Mouse (Mus musculus) intestine, embryonic 14.5 days (tissue): ENCODE data around the gene Plpp6. TPM values are rescaled to one million over a fixed set of nuclear protein-coding genes. Genes with fewer than 3 reads are reported as not detected.

Experiments
- ATAC-seq: fragments of 200-750 bp; cut with Nextera tagmentation; replicated peaks from 2 replicates; pipeline ENCODE4 v1.8.0; 2017; ENCODE audit warnings: low read depth, moderate number of reproducible peaks, moderate TSS enrichment, moderate library complexity; ENCODE audit not compliant: low FRiP score, low TSS enrichment
- DNase-seq: peaks from one replicate; pipeline ENCODE4 v3.0.0-alpha.2; 2018; ENCODE audit warnings: low spot score
- H3K27ac ChIP-seq: fragments of 300-500 bp; sonication (generic); 2 replicates; pipeline ENCODE4 v1.5.1; 2014; ENCODE audit warnings: low read depth, mild to moderate bottlenecking, control low read depth
- H3K27me3 ChIP-seq: fragments of 300-500 bp; sonication (generic); replicated peaks from 2 replicates; pipeline ENCODE4 v1.6.1; 2014; ENCODE audit warnings: low read length, control low read depth; ENCODE audit not compliant: control insufficient read depth, insufficient read depth
- H3K36me3 ChIP-seq: fragments of 300-500 bp; sonication (generic); 2 replicates; pipeline ENCODE4 v1.6.1; 2014; ENCODE audit warnings: low read length, control low read depth; ENCODE audit not compliant: control insufficient read depth, insufficient read depth
- H3K4me1 ChIP-seq: fragments of 300-500 bp; sonication (generic); replicated peaks from 2 replicates; pipeline ENCODE4 v1.6.1; 2014; ENCODE audit warnings: low read length, control low read depth, mixed read lengths; ENCODE audit not compliant: control insufficient read depth, insufficient read depth
- H3K4me2 ChIP-seq: fragments of 300-500 bp; sonication (generic); 2 replicates; pipeline ENCODE4 v1.6.1; 2014; ENCODE audit warnings: low read length
- H3K4me3 ChIP-seq: fragments of 300-500 bp; sonication (generic); 2 replicates; pipeline ENCODE4 v1.5.1; 2014; ENCODE audit warnings: low read depth, low read length, control low read depth, mixed read lengths
- H3K9ac ChIP-seq: fragments of 300-500 bp; sonication (generic); 2 replicates; pipeline ENCODE4 v1.6.1; 2014; ENCODE audit warnings: mild to moderate bottlenecking, low read length
- H3K9me3 ChIP-seq: fragments of 300-500 bp; sonication (generic); 2 replicates; pipeline ENCODE4 v1.6.1; 2016; ENCODE audit warnings: low read length, control low read depth; ENCODE audit not compliant: control insufficient read depth
- WGBS: fragments of 180-500 bp; shearing (Covaris S2); extraction: QIAGEN DNeasy Blood & Tissue Kit; methylation state at CpG from one replicate; pipeline ENCODE4 v1.1.7; 2014; 5-methylcytosine and 5-hydroxymethylcytosine counted together
- polyA plus RNA-seq: library from polyadenylated mRNA; unstranded; fragments of >200 nt; fragmentation: Nextera tagmentation; extraction: Ambion mirVana; gene quantifications from 2 replicates; pipeline ENCODE4 v1.2.1, GENCODE M21; 2014

Plpp6 gene
- polyA plus RNA-seq, 1 experiment from 2014 or later = 13.5 TPM

GRCm38 (mm10) chr19:28940135-28940874 lies 23.4 kb upstream of the Plpp6 start:
- Histone ChIP-seq H3K9ac (no peak overlapping the region), H3K36me3 (no peaks in the 10 kb centered on the region), H3K4me1 (0 out of 2 replicates have a peak, but pooled peaks cover 6% of the 10 kb centered on the region), H3K9me3 (no peaks in the 10 kb centered on the region), H3K4me3 (no peak overlapping the region), H3K27ac (no peak overlapping the region), H3K27me3 (no peaks in the 10 kb centered on the region), H3K4me2 (no peak overlapping the region)
- WGBS = 58% methylated on average over 9 of the region's 9 CpGs
- no peak for ATAC-seq
- no peak for DNase-seq

- 72% methylated on average over 4 of the region's 4 CpGs for WGBS
- H3K27ac ChIP-seq = no peak overlapping the region
- ATAC-seq = no peak
- no peak for DNase-seq
- H3K9ac ChIP-seq = no peak overlapping the region
- H3K36me3 ChIP-seq = no peaks in the 10 kb centered on the region
- no peak overlapping the region for H3K4me3 ChIP-seq
- 0 out of 2 replicates have a peak, but pooled peaks cover 6% of the 10 kb centered on the region for H3K4me1 ChIP-seq
- H3K4me2 ChIP-seq = no peak overlapping the region
- no peaks in the 10 kb centered on the region for H3K27me3 ChIP-seq
- H3K9me3 ChIP-seq = no peaks in the 10 kb centered on the region
These were observed 22.5 kb upstream of the Plpp6 start for GRCm38 (mm10) chr19:28941271-28941670.

- no peak for DNase-seq
- Histone ChIP-seq H3K27ac (no peak overlapping the region), H3K4me2 (no peak overlapping the region), H3K36me3 (no peaks in the 10 kb centered on the region), H3K9me3 (no peaks in the 10 kb centered on the region), H3K27me3 (no peaks in the 10 kb centered on the region), H3K4me1 (no peaks in the 10 kb centered on the region), H3K9ac (no peak overlapping the region), H3K4me3 (no peak overlapping the region)
- 45% methylated on average over 4 of the region's 4 CpGs for WGBS
- ATAC-seq = no peak
These were observed 17.0 kb upstream of the Plpp6 start for GRCm38 (mm10) chr19:28946782-28947181.

GRCm38 (mm10) chr19:28947311-28947710 lies 16.4 kb upstream of the Plpp6 start:
- Histone ChIP-seq H3K27ac (no peak overlapping the region), H3K9me3 (no peaks in the 10 kb centered on the region), H3K36me3 (no peaks in the 10 kb centered on the region), H3K4me3 (no peak overlapping the region), H3K4me1 (no peaks in the 10 kb centered on the region), H3K4me2 (no peak overlapping the region), H3K9ac (no peak overlapping the region), H3K27me3 (no peaks in the 10 kb centered on the region)
- WGBS = 46% methylated on average over 2 of the region's 2 CpGs
- ATAC-seq = no peak
- DNase-seq = no peak

DNA sequence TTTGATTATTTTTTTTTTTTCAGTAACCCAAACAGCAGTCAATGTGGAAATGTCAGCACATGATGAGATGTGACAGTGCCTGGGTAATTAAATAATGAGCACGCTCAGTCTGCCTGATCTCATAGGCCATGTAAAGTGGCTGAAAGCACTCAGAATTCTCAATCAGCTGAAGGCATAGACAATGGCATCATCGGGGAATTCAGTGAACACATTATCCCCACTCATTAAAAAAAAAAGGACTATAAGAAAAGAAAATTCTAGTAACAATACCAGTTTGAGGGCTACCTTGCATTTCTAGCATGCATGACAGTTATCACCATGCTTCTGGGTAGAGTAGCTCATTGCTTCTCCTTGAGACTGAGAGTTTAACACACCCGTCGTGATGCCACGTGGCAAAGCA lies 12.5 kb upstream of the Plpp6 start:
- WGBS = 86% methylated on average over 5 of the region's 5 CpGs

DNA sequence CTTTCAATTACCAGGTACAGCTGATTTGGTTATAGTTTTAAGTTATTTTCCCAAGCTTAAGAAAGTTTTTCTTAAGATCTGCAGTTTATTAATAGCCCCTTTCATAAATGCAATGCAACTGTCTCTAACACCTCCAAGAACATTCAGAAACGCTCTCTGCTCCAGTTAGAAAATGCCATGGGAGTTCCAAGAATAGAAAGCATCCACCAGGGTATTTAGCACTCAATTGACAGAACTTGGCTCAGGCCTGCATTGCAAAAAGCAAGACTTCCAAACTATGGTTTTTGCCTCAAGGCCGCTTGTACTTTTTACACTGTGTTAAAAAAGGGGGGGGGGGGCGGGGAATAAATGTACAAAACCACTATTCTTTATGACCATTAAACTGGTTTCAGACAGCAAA lies 640 bp upstream of the Plpp6 start:
- ATAC-seq (no peak), DNase-seq (no peak)
- no peaks in the 10 kb centered on the region for H3K36me3 ChIP-seq
- H3K27me3 ChIP-seq = no peaks in the 10 kb centered on the region
- H3K4me3 ChIP-seq = no peak overlapping the region
- WGBS = 48% methylated on average over 3 of the region's 3 CpGs
- no peak overlapping the region for H3K27ac ChIP-seq
- H3K4me2 ChIP-seq = peak overlapping the region; percentile 83
- H3K4me1 ChIP-seq = peaks cover 6% of the 10 kb centered on the region; the same call in 1 of the 2 replicates
- no peak overlapping the region; the same call in 1 of the 2 replicates for H3K9ac ChIP-seq
- H3K9me3 ChIP-seq = no peaks in the 10 kb centered on the region

More for the DNA sequence above, 12.5 kb upstream of the Plpp6 start:
- no peaks in the 10 kb centered on the region for H3K4me1 ChIP-seq
- no peak overlapping the region for H3K27ac ChIP-seq
- no peak overlapping the region for H3K4me2 ChIP-seq
- H3K36me3 ChIP-seq = no peaks in the 10 kb centered on the region
- no peaks in the 10 kb centered on the region for H3K27me3 ChIP-seq
- no peak overlapping the region for H3K9ac ChIP-seq
- DNase-seq (no peak), ATAC-seq (no peak)
- H3K9me3 ChIP-seq = no peaks in the 10 kb centered on the region
- no peak overlapping the region for H3K4me3 ChIP-seq

DNA sequence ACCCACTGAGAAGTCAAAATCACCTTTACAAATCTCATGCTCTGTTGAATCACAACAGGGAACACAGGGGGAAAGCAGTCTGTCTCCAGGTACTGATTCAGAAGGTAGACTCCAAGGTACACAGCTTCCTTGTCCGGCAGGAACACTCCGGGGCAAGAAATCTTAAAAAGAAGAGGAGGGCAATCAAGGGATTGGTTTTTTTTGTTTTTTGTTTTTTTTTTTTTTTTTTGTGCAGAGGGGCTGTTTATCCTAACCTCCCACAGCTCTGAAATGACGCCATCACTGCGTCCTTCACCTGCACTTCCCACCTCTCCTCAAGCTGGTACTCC lies 276 bp upstream of the Plpp6 start:
- Histone ChIP-seq H3K36me3 (no peaks in the 10 kb centered on the region), H3K27me3 (no peaks in the 10 kb centered on the region), H3K9ac (peak overlapping the region; percentile 69), H3K27ac (no peak overlapping the region), H3K4me2 (peak overlapping the region; percentile 83), H3K9me3 (no peaks in the 10 kb centered on the region), H3K4me3 (peak overlapping the region; percentile 70), H3K4me1 (peaks cover 6% of the 10 kb centered on the region; the same call in 1 of the 2 replicates)
- DNase-seq (no peak), ATAC-seq (no peak)
- WGBS = 9% methylated on average over 4 of the region's 4 CpGs

DNA sequence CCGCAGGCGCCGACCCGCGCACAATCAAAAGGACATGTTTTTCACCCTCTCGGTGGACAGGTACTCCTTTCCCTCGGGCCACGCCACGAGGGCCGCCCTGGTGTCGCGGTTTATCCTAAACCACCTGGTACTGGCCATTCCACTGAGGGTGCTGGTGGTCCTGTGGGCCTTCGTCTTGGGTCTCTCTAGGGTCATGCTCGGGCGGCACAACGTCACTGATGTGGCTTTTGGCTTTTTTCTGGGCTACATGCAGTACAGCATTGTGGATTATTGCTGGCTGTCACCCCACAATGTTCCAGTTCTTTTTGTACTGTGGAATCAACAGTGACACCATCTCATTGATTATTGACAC lies 775 bp downstream of the Plpp6 start:
- WGBS = 8% methylated on average over 16 of the region's 16 CpGs
- H3K27me3 ChIP-seq = no peaks in the 10 kb centered on the region
- H3K9ac ChIP-seq = peak overlapping the region; percentile 69
- H3K9me3 ChIP-seq = no peaks in the 10 kb centered on the region
- peak overlapping the region; percentile 70 for H3K4me3 ChIP-seq
- H3K4me1 ChIP-seq = peaks cover 6% of the 10 kb centered on the region; the same call in 1 of the 2 replicates
- no peak for DNase-seq
- H3K4me2 ChIP-seq = peak overlapping the region; percentile 83
- no peak for ATAC-seq
- H3K36me3 ChIP-seq = no peaks in the 10 kb centered on the region
- no peak overlapping the region for H3K27ac ChIP-seq

GRCm38 (mm10) chr19:28967652-28968051 lies 3.9 kb downstream of the Plpp6 start, which contains the start of gene 4430402I18Rik:
Gene 4430402I18Rik, minus strand, starts transcription at chr19:28967800.
- WGBS = 11% methylated on average over 11 of the region's 11 CpGs
- no peak for DNase-seq
- no peak within 1 kb of the TSS for H3K4me2 ChIP-seq

More at GRCm38 (mm10) chr19:28967652-28968051, 3.9 kb downstream of the Plpp6 start, which contains the start of gene 4430402I18Rik:
- Histone ChIP-seq H3K27me3 (no peaks in the 10 kb centered on the region), H3K9ac (no peak within 1 kb of the TSS), H3K9me3 (no peaks in the 10 kb centered on the region), H3K27ac (no peak within 1 kb of the TSS), H3K4me3 (no peak within 1 kb of the TSS), H3K4me1 (peaks cover 6% of the 10 kb centered on the region; the same call in 1 of the 2 replicates), H3K36me3 (no peaks in the 10 kb centered on the region)
- no peak for ATAC-seq
